Mouse (Mus musculus) ES-E14 (cell line): ENCODE data around the gene Mrps27.

ENCODE experiments used
- CHD2 ChIP-seq: IDR thresholded peaks from 2 replicates; pipeline ENCODE4 v1.6.1; 2014; ENCODE audit warnings: mild to moderate bottlenecking, low read depth, low read length, inconsistent platforms
- ZNF384 ChIP-seq: IDR thresholded peaks from 2 replicates; pipeline ENCODE4 v1.6.1; 2012; ENCODE audit warnings: low read depth, low read length, inconsistent platforms

GRCm38 (mm10) chr13:99337510-99337909 is 7.1 kb upstream of the Mrps27 start:
- TF ChIP-seq ZNF384: no peak
- TF ChIP-seq CHD2: no peak
